Mouse (Mus musculus) hindbrain, embryonic 14.5 days (tissue): ENCODE data around the gene Gpr156. TPM values are rescaled to one million over a fixed set of nuclear protein-coding genes. Genes with fewer than 3 reads are reported as not detected.
"Not testable (repeated sequence)": the region's sequence is repeated elsewhere in the genome, so short reads cannot be mapped to it uniquely, and the experiment has no call there.

Source experiments
- ATAC-seq: fragments of 200-750 bp; cut with Nextera tagmentation; 2 replicates; pipeline ENCODE4 v1.8.0; 2017; ENCODE audit warnings: moderate number of reproducible peaks, mild to moderate bottlenecking, moderate TSS enrichment, moderate library complexity; ENCODE audit not compliant: low FRiP score
- DNase-seq: peaks from one replicate; pipeline ENCODE4 v3.0.0-alpha.2; 2015; ENCODE audit warnings: low spot score
- H3K27ac ChIP-seq: fragments of 300-500 bp; sonication (generic); 2 replicates; pipeline ENCODE4 v1.5.1; 2014; ENCODE audit warnings: mild to moderate bottlenecking, moderate library complexity
- H3K27me3 ChIP-seq: fragments of 300-500 bp; sonication (generic); 2 replicates; pipeline ENCODE4 v1.6.1; 2014; ENCODE audit warnings: mild to moderate bottlenecking, low read length, mixed read lengths; ENCODE audit not compliant: control insufficient read depth, insufficient read depth
- H3K36me3 ChIP-seq: fragments of 300-500 bp; sonication (generic); replicated peaks from 2 replicates; pipeline ENCODE4 v1.6.1; 2014; ENCODE audit not compliant: control insufficient read depth, insufficient read depth
- H3K4me1 ChIP-seq: fragments of 300-500 bp; sonication (generic); replicated peaks from 2 replicates; pipeline ENCODE4 v1.6.1; 2014; ENCODE audit warnings: antibody characterized with exemption, low read length, mixed read lengths; ENCODE audit not compliant: control insufficient read depth, insufficient read depth
- H3K4me2 ChIP-seq: fragments of 300-500 bp; sonication (generic); replicated peaks from 2 replicates; pipeline ENCODE4 v1.6.1; 2014; ENCODE audit warnings: mild to moderate bottlenecking, moderate library complexity
- H3K4me3 ChIP-seq: fragments of 300-500 bp; sonication (generic); replicated peaks from 2 replicates; pipeline ENCODE4 v1.5.1; 2014; ENCODE audit warnings: mild to moderate bottlenecking, low read length
- H3K9ac ChIP-seq: fragments of 300-500 bp; sonication (generic); 2 replicates; pipeline ENCODE4 v1.6.1; 2014
- H3K9me3 ChIP-seq: fragments of 300-500 bp; sonication (generic); 2 replicates; pipeline ENCODE4 v1.6.1; 2016; ENCODE audit warnings: low read length; ENCODE audit not compliant: control insufficient read depth
- WGBS: fragments of 180-500 bp; shearing (Covaris S2); extraction: QIAGEN DNeasy Blood & Tissue Kit; methylation state at CpG from one replicate; pipeline ENCODE4 v1.1.7; 2014; 5-methylcytosine and 5-hydroxymethylcytosine counted together
- polyA plus RNA-seq: library from polyadenylated mRNA; unstranded; fragments of >200 nt; fragmentation: Nextera tagmentation; extraction: Ambion mirVana; gene quantifications from 2 replicates; pipeline ENCODE4 v1.2.1, GENCODE M21; 2014

Gpr156 gene
- polyA plus RNA-seq, 1 experiment from 2014 or later: 3.9 TPM

DNA sequence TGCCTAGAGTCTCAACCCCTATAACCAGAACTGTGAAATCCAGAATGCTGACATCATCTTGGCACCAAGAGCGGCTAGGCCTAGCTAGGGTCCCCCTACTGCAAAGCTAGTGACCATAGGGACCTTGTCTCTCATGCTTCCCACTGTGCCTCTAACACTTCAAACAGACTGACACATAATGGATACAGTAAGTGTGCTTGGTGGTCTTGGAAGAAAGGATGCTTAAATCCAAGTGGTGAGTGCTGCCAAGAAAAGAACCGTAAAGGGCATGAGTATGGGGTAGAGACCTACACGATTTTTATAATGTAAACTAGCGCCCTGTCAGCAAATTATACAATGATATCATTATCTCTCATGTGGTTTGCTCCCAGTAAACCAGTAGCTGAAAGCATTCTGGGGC, 32.1 kb downstream of the Gpr156 start:
- Histone ChIP-seq H3K9me3 (no peaks in the 10 kb centered on the region), H3K27me3 (no peaks in the 10 kb centered on the region), H3K27ac (no peak overlapping the region), H3K4me1 (no peaks in the 10 kb centered on the region; the same call in none of the 2 replicates), H3K36me3 (no peaks in the 10 kb centered on the region), H3K4me3 (no peak overlapping the region), H3K9ac (no peak overlapping the region), H3K4me2 (no peak overlapping the region)
- DNase-seq: no peak
- WGBS: 91% methylated on average over 4 of the region's 4 CpGs
- no peak for ATAC-seq

DNA sequence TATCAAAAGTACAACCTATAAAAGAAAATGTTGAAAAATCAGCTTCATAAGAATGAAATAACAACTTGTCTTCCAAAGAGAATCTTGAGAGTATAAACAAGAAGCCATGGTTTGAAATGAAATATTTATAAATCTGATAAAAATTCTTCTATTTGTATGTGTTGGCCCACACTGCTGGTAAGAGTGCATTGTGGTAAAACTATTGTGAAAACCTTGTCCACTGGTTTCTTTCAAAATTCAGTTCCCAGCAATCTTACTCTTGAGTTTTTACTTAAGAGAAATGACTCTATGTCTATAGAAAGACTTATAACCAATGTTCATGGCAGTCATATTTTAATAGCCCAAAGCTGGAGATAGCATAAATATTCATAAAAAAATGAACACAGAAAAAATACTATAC, 34.9 kb downstream of the Gpr156 start:
- H3K4me3 ChIP-seq: no peak overlapping the region
- no peak for DNase-seq
- H3K36me3 ChIP-seq: no peaks in the 10 kb centered on the region
- H3K9ac ChIP-seq: no peak overlapping the region
- H3K27me3 ChIP-seq: no peaks in the 10 kb centered on the region
- no peak overlapping the region for H3K27ac ChIP-seq
- ATAC-seq: no peak
- no peaks in the 10 kb centered on the region for H3K9me3 ChIP-seq
- H3K4me1 ChIP-seq: peaks cover 4% of the 10 kb centered on the region; the same call in 1 of the 2 replicates
- no peak overlapping the region for H3K4me2 ChIP-seq

DNA sequence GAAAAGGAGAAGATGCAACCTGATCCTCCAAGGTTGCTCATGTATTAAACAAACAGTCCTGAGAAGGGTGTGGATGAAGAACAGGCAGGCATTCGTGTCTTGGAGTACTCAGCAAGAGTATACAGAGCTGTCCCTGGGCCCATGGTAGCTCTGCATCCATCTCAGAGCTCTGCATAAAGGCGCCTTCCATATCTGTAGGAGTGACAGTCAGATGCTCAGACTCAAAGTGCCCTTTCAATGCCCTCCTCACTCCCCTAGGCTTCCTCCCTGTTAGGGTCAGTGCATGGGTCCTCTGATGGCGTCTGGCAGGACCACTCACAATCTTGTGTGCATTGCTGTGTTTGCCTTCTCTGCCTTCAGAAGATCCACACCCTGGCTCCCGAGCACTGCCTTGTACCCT, 36.9 kb downstream of the Gpr156 start:
- H3K4me3 ChIP-seq: no peak overlapping the region
- ATAC-seq: no peak
- 72% methylated on average over 4 of the region's 4 CpGs for WGBS
- no peak overlapping the region for H3K9ac ChIP-seq
- no peaks in the 10 kb centered on the region for H3K36me3 ChIP-seq
- H3K27me3 ChIP-seq: no peaks in the 10 kb centered on the region
- no peak overlapping the region for H3K4me2 ChIP-seq
- H3K4me1 ChIP-seq: 0 out of 2 replicates have a peak, but pooled peaks cover 4% of the 10 kb centered on the region
- no peak for DNase-seq
- no peaks in the 10 kb centered on the region for H3K9me3 ChIP-seq
- peak overlapping the region; percentile 6; the same call in 1 of the 2 replicates for H3K27ac ChIP-seq

DNA sequence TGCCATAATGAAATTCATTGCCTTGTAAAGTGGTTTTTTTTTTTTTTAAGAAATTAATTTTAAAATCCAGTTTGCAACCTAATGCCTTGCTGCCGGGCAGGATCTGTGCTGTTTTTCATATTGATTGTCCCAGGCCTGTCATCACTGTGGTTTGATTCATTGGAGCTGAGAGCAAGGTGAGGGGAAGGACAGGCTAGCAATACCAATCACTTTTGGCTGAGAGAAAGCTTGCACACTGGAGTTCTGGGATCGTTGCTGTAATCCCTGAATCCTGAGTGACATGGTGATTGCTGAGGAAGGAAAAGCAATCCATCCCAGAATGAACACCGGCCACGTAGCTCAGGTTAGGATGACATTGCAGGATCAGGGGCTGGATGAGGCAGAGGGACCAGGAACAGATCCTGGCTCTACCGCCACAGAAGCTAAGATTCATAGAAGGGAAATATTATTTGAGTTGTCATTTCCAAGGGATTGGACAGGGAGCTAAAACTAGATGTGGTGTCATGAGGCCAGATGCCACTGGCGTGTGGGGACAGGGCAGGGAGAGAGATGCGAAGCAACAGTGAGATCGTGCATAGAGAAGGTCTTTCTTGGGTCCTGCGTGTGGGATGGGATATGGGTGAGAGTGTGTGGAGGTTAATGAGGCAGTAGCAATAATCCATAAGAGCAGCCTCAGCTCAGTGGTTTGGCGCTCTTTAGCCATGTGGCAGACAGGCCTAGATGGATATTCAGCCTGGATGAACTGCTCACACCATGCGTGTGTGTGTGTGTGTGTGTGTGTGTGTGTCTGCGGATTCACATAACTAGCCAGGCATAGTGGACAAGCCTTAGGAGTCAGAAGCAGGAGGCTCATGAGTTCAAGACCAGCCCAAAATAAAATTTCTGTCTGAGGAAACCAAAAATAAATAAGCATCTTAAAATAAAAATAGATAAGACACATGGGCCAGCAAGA, 38.0 kb downstream of the Gpr156 start:
- ATAC-seq (no peak), DNase-seq (no peak)
- H3K27me3 ChIP-seq: no peaks in the 10 kb centered on the region
- no peaks in the 10 kb centered on the region for H3K36me3 ChIP-seq
- WGBS: 60% methylated on average over 12 of the region's 12 CpGs
- H3K9me3 ChIP-seq: no peaks in the 10 kb centered on the region
- H3K4me2 ChIP-seq: no peak overlapping the region
- H3K4me1 ChIP-seq: 0 out of 2 replicates have a peak, but pooled peaks cover 4% of the 10 kb centered on the region
- H3K4me3 ChIP-seq: no peak overlapping the region
- H3K27ac ChIP-seq: peak overlapping the region; percentile 6; the same call in 1 of the 2 replicates
- H3K9ac ChIP-seq: no peak overlapping the region

DNA sequence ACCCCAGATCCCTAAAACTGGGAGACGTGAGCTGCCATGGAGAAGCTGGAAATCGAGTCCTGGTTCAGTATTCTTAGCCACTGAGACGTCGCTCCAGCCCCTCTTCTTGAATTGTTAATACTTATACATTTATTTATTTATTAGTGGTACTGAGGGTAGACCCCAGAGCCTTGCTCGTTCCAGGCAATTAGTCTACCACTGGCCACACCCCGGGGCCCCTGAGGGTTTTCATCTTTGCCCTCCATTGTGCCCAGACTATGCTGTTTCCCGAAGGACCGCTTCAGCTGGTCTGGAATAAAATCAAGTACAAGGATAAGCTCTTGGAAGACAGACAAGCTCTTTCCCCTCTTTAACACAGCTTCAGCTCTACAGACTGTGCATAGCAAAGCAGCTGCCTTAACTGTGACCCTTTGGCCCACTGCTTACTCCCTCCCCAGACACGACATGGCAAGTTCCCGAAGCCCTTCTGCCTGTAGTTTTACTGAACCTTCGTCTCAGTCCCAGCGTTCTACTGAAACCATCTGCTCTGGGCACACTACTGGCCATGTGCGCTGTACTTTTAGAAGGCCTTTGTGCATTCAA, 39.1 kb downstream of the Gpr156 start:
- Histone ChIP-seq H3K4me1 (0 out of 2 replicates have a peak, but pooled peaks cover 4% of the 10 kb centered on the region), H3K27ac (no peak overlapping the region), H3K4me2 (no peak overlapping the region), H3K36me3 (no peaks in the 10 kb centered on the region), H3K4me3 (no peak overlapping the region), H3K9me3 (no peaks in the 10 kb centered on the region), H3K9ac (no peak overlapping the region), H3K27me3 (no peaks in the 10 kb centered on the region)
- DNase-seq (no peak), ATAC-seq (peak; percentile 46; the same call in 1 of the 2 replicates)
- WGBS: 45% methylated on average over 13 of the region's 13 CpGs

DNA sequence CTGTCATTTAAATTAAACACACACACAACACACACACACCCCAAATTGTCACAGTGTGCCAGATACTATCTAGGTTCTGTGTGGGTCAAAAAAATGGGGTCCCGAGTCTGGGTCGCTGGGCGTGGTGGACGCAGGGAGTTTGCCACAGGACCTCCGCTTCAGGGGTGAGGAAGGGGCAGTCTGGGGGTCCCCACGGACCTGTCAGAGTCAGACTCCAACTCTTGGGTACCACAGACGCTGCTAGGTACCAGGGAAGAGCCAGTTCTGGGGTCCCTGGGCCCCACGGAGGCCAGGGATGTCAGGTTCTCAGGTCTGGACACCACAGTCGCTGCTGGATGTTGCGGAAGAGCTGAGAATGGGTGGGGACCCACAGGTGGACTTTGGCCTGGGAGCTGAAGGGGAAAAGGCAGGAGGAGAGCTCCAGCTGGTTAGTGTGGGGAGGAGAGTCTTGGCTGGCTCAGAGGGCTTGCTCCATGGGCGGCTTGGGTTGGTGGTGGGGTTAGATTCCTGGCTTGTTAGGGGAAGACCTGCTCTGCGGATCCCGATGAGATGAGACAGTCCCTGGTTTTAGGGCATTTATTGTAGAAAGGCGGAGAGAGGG, 39.9 kb downstream of the Gpr156 start:
- Histone ChIP-seq H3K36me3 (no peaks in the 10 kb centered on the region), H3K9me3 (no peaks in the 10 kb centered on the region), H3K9ac (no peak overlapping the region), H3K4me1 (0 out of 2 replicates have a peak, but pooled peaks cover 4% of the 10 kb centered on the region), H3K4me2 (no peak overlapping the region), H3K27me3 (no peaks in the 10 kb centered on the region), H3K4me3 (no peak overlapping the region), H3K27ac (no peak overlapping the region)
- WGBS: 88% methylated on average over 14 of the region's 14 CpGs
- ATAC-seq (no peak), DNase-seq (no peak)

DNA sequence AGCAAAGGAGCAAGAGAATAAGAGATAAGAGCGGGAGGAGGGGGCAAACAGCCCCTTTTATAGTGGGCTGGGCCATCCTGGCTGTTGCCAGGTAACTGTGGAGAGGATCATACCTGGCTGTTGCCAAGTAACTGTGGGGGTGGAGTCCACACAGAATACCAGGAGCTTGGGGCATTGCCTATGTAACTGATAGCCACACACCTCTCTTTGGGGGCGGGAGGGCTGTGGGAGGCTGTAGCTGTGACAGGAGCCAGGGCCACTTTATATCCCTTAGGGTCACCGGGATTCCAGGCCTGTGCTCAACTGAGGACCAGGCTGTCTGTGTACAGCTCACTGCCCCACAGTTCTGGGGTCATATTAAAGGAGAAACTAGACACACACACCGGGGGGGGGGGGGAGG, 40.5 kb downstream of the Gpr156 start:
- H3K9me3 ChIP-seq: no peaks in the 10 kb centered on the region
- DNase-seq: no peak
- H3K36me3 ChIP-seq: no peaks in the 10 kb centered on the region
- H3K4me3 ChIP-seq: no peak overlapping the region
- no peak overlapping the region for H3K4me2 ChIP-seq
- H3K9ac ChIP-seq: no peak overlapping the region
- H3K27ac ChIP-seq: no peak overlapping the region
- WGBS: 80% methylated on average over 4 of the region's 4 CpGs
- no peak for ATAC-seq
- H3K4me1 ChIP-seq: 0 out of 2 replicates have a peak, but pooled peaks cover 4% of the 10 kb centered on the region
- H3K27me3 ChIP-seq: no peaks in the 10 kb centered on the region

DNA sequence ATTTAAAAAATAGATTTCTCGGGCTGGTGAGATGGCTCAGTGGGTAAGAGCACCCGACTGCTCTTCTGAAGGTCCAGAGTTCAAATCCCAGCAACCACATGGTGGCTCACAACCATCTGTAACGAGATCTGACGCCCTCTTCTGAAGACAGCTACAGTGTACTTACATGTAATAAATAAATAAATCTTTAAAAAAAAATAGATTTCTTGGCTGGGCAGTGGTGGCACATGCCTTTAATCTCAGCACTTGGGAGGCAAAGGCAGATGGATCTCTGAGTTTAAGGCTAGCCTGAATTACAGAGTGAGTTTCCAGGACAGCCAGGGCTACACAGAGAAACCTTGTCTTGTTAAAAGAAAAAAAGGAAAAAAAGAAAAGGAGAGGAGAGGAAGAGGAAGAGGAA, 46.4 kb downstream of the Gpr156 start:
- not testable (repeated sequence) for H3K27me3 ChIP-seq, H3K9ac ChIP-seq, H3K4me2 ChIP-seq, H3K9me3 ChIP-seq, ATAC-seq, DNase-seq, H3K36me3 ChIP-seq, H3K4me3 ChIP-seq
- peak overlapping the region; percentile 86 for H3K27ac ChIP-seq
- peaks cover 22% of the 10 kb centered on the region for H3K4me1 ChIP-seq
- 77% methylated on average over 4 of the region's 4 CpGs for WGBS
